Mouse (Mus musculus) CH12.LX (cell line): ENCODE measurements around the gene Brdt.

Experiments used
- CHD2 ChIP-seq: IDR thresholded peaks from 2 replicates; pipeline ENCODE4 v1.6.1; 2011; ENCODE audit warnings: low read length, improper control_type of control experiment
- CTCF ChIP-seq, 2 experiments: IDR thresholded peaks in 1 of 2; conservative IDR thresholded peaks in 1 of 2; 2 replicates each; pipeline ENCODE4 v1.5.1; 2011 to 2012; ENCODE audit warnings: low read depth in 2 of 2, low read length in 2 of 2, improper control_type of control experiment in 1 of 2, inconsistent platforms in 1 of 2, mild to moderate bottlenecking in 1 of 2, moderate library complexity in 1 of 2
- NELFE ChIP-seq: IDR thresholded peaks from 2 replicates; pipeline ENCODE4 v1.6.1; 2011; ENCODE audit warnings: low read depth, low read length, improper control_type of control experiment
- SIN3A ChIP-seq: IDR thresholded peaks from 2 replicates; pipeline ENCODE4 v1.6.1; 2012; ENCODE audit warnings: low read length, improper control_type of control experiment, inconsistent platforms
- TBP ChIP-seq: conservative IDR thresholded peaks from 2 replicates; pipeline ENCODE4 v1.6.1; 2011; ENCODE audit warnings: low read depth, low read length, improper control_type of control experiment

DNA sequence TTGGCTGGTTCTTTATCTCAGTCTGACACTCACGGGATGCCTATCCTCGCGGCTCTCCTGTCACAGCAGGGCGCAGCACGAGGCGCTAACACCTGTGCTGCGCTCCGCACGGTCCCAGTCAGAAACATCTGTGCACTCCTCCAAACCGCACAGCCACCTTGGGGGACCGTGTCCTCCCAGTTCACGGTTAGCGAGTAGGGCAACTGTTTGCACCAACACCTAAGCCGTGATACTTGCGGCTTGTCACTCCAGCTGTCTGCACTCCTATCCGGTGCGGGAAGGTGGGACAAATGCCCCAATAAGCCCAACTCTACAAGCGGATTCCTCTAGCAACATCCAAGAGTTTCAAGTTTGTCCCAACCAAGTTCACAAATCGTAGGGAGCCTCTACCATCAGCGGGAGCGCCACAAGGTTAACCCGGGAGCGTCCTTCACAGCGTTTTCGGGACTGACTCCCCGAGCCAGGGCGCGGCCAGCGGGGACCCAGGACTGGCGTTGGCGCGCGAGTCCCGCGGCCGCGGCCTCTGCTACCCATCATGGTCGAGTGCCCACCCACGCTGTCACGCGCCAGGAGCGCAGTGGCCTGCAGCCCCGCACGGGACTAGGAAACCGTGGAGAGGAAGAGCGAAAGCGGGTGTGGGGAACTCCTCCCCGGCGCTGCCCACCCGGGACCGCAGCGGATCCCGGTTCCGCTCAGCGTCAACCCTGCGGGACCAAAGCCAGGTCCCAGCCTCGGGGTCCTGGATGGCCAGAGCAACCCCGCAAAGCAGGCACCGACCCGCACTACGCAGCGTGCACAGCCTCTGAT lies 42.3 kb upstream of the Brdt start:
- no peak for TF ChIP-seq TBP
- no peak for TF ChIP-seq CHD2
- TF ChIP-seq CTCF (conservative IDR thresholded peaks at IDR 0.05 in 1 of 2, IDR thresholded peaks at IDR 0.05 in 1 of 2; ENCODE audit: low read depth in 2 of 2, low read length in 2 of 2) = no peak
- no peak for TF ChIP-seq NELFE
- no peak for TF ChIP-seq SIN3A
